Mouse (Mus musculus) kidney, adult 2 months (tissue): ENCODE results near the gene Csf3.

Experiments used
- CTCF ChIP-seq: fragments of 200-500 bp; conservative IDR thresholded peaks from 2 replicates; pipeline ENCODE4 v1.5.1; 2011; ENCODE audit warnings: low read depth, mild to moderate bottlenecking, control low read depth, low read length, moderate library complexity, mixed read lengths; ENCODE audit not compliant: insufficient read depth, insufficient read length
- POLR2A ChIP-seq: fragments of 200-500 bp; IDR thresholded peaks from one replicate; pipeline ENCODE4 v1.6.1; 2011; ENCODE audit warnings: low read depth, low read length, control low read depth

DNA sequence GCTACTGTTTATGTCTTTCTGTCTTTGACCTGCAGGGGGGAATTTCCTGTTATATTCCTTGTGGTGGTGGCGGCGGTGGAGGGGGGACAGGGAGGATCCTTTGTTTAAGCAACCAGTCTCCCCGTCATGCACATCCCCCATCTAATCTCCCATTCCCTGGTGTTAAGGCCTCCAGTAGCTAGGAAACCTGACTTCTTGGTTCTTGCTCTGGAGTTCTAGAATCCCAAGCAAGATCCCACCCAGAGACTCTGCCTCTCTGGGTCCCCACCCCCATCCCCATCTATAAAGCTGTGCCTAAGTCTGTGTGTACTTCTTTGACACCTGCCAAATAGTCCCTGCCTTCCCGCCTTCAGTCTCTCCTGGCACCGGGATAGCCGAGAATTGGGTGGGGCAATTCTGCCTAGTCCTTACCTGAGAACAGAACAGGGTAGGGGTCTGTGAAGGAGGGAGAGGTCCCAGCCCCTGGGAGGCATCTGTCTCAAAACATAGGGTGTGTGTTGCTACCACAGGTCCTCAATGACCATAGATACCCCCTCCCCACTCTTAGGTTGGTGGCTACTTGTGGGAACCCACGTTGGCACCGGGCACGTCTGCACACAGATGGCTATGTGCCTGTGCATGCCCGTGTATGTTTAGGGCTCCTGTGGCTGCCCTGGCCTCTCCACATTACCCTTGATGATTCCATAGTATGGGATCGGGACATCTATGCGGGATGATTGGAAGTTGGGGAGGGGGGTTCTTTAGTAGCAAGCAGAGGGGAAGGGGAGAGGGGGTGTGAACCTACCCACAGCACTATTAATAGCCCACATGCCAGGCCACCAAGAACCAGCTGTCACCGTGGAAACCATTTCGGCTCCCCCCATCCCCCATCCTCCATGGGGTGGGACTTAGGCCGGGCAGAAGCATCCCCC, 47.7 kb downstream of the Csf3 start:
- no peak for TF ChIP-seq CTCF
- TF ChIP-seq POLR2A: no peak
